15 mouse cellular contexts compared by ENCODE assay signal in genomic region chr4:100144744-100145143, GRCm38 (mm10). TPM values are rescaled to one million over a fixed set of nuclear protein-coding genes. Genes with fewer than 3 reads are reported as not detected.
"Had no signal": no experiment of that assay in that cellular context is flagged by ENCODE, and none has a peak within 500 bp of the region (broad histone marks: within the 10 kb centered on the region; RNA-seq: fewer than 3 reads in every experiment).

No protein-coding gene starts in this region.

- H3K9ac ChIP-seq: liver, embryonic 14.5 days; liver, postnatal 0 days had no signal

- DNase-seq: kidney, adult 11 months; kidney, adult 8-10 months; kidney, postnatal 25 days; layer of hippocampus, adult 9-11 months; liver, postnatal 0 days; lung, postnatal 36 days; midbrain, embryonic 14.5 days; thymus, adult 18-20 months; thymus, postnatal 36 days had no signal

- H3K27ac ChIP-seq: layer of hippocampus, adult 2 months; left cerebral cortex, adult 2 months; liver, embryonic 14.5 days had no signal

- H3K4me2 ChIP-seq: midbrain, embryonic 11.5 days had no signal

- H3K4me3 ChIP-seq: layer of hippocampus, adult 2 months; left cerebral cortex, adult 2 months had no signal

- ATAC-seq: liver, postnatal 0 days had no signal

RNA-seq across cellular contexts. Expression of gene Ror1, which starts 49.2 kb away (rescaled TPM):
- total RNA-seq: megakaryocyte progenitor cell, adult 5-6 weeks; megakaryocyte-erythroid progenitor cell, adult 5-6 weeks had no signal
